ENCODE assay signal across 9 mouse cellular contexts in the genomic region with DNA sequence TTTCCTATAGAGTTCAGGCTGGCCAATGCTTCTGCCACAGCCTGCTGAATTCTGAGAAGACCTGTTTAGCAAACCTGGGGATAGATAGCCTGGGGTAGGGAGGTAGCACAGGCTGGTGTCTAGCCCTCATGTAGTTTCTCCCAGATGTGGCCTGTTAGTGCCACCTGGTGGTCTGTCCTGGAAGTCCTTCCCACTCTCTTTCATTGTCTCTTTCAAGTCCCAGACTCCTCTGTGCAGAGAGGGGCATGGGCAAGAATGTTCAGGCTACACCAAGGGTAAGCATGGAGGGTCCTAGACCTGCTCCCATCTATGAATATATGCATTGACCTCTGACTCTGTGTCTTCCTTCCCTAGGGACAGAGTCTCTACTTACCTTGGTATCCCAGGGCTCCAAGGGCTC. TPM values are rescaled to one million over a fixed set of nuclear protein-coding genes. Genes with fewer than 3 reads are reported as not detected.
DNase-seq lines count a peak whose midpoint lies in the region; ATAC-seq and TF ChIP-seq lines count a peak whose summit lies in the region.
"Had no signal": no experiment of that assay in that cellular context is flagged by ENCODE, and none has a peak within 500 bp of the region (broad histone marks: within the 10 kb centered on the region; RNA-seq: fewer than 3 reads in every experiment).

No protein-coding gene starts in this region.

- no peak overlapping the region for H3K4me3 ChIP-seq in left cerebral cortex, adult 2 months

- intact Hi-C loops in left cerebral cortex, adult 2 months (cut with DNase I), result loop anchor here (2.0 to 10.0 kb wide), 5 partner anchors 35 to 212 kb away; a partner anchor contains a TSS

- ATAC-seq in inflammation-experienced regulatory T-cells, adult 6 months, result peak; percentile 80

- DNase-seq in T-cell, adult 2 months (ENCODE audit: low spot score), result peak; percentile 78
- DNase-seq in cerebellum, postnatal 10 days, result peak; percentile 83
- peak; percentile 80 for DNase-seq in frontal cortex, postnatal 36 days (ENCODE audit: low spot score in 2 of 2)
- DNase-seq in left cerebral cortex, adult 2 months (ENCODE audit: extremely low spot score in 1 of 2, low spot score in 2 of 2), result peak; percentile 70 to 77
- DNase-seq in mesoderm, embryonic 11.5 days (ENCODE audit: low read depth, low spot score), result peak; percentile 81
- peak; percentile 46 for DNase-seq in right cerebral cortex, postnatal 25 days
- DNase-seq in urinary bladder, postnatal 36 days (ENCODE audit: low spot score in 2 of 2), result peak; percentile 62 to 70

- no peak overlapping the region for H3K27ac ChIP-seq in left cerebral cortex, adult 2 months
- H3K27ac ChIP-seq: macrophage had no signal

- TF ChIP-seq CTCF in left cerebral cortex, adult 2 months (IDR thresholded peaks at IDR 0.05), result peak; percentile 94

RNA-seq across cellular contexts. Expression of a gene that starts 15.8 kb away (rescaled TPM):
- 1 to 10 TPM; 4.4 to 8.4 (median 7.1) TPM for polyA plus RNA-seq in inflammation-experienced regulatory T-cells, adult 6 months (2017; shearing (Covaris generic))
- total RNA-seq in left cerebral cortex, adult 2 months (2021), result 10 to 100 TPM; 59.8 to 65.4 TPM

RNA-seq across cellular contexts. Expression of a gene that starts 43.0 kb away (rescaled TPM):
- under 1 TPM in 1 of 3 experiments, not detected in 2; 0.19 TPM for polyA plus RNA-seq in inflammation-experienced regulatory T-cells, adult 6 months (2017; shearing (Covaris generic))
- 10 to 100 TPM; 11.3 to 11.7 TPM for total RNA-seq in left cerebral cortex, adult 2 months (2021)
- polyA plus RNA-seq: macrophage had no signal
